Comparison of ENCODE assay signal across 1 mouse cellular context in the genomic region with DNA sequence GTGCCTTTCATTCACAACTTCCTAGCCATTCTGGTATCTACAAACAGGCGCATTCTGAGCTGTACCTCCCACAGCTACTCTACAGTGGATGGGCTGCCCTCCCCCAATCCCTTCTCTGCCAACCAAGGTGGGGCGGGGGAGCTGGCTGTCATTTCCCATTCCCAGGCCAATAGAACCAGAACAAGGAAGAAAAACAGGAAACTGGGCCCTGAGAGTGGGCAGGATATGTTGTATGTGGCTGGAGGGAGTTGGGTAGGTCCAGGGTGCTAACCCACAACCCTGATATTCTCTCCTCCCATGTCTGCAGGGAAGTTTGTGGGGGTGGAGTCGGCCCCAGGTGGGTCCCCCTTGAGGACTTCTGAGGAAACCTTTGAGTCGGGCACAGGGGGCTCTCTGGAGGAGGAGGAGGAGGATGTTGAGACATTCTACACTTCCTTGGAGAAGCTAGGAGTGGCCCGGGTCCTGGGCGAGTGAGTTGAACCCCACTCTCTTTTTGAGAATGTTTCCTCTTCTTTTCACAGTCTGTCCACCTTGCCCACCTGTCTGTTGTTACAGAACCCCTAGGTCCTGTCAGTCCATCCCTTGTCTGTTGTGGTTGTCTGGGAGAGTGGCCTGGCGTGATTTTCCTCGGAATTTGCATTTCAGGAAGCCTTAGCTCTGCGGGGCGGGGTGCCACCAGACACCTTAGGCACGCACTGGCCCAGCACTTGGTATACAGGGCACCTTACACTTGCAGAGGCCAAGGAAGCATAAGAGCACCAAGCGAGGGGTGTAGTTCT.
TF ChIP-seq lines count a peak whose summit lies in the region.

No protein-coding gene starts in this region.

TF ChIP-seq in ES-E14, 5 proteins besides CTCF, POLR2A, EP300 and RAD21:
- TF ChIP-seq HCFC1 (IDR thresholded peaks at IDR 0.05; ENCODE audit: borderline replicate concordance, insufficient read depth, low read length): no peak
- no peak for TF ChIP-seq MAFK (IDR thresholded peaks at IDR 0.05; ENCODE audit: insufficient read depth, low read depth, low read length)
- TF ChIP-seq ZNF384 (IDR thresholded peaks at IDR 0.05; ENCODE audit: low read depth, low read length): no peak
- TF ChIP-seq ZC3H11A (IDR thresholded peaks at IDR 0.05; ENCODE audit: borderline replicate concordance, low read depth, low read length): no peak
- TF ChIP-seq CHD2 (IDR thresholded peaks at IDR 0.05; ENCODE audit: low read depth, low read length): no peak
